In the genomic region with DNA sequence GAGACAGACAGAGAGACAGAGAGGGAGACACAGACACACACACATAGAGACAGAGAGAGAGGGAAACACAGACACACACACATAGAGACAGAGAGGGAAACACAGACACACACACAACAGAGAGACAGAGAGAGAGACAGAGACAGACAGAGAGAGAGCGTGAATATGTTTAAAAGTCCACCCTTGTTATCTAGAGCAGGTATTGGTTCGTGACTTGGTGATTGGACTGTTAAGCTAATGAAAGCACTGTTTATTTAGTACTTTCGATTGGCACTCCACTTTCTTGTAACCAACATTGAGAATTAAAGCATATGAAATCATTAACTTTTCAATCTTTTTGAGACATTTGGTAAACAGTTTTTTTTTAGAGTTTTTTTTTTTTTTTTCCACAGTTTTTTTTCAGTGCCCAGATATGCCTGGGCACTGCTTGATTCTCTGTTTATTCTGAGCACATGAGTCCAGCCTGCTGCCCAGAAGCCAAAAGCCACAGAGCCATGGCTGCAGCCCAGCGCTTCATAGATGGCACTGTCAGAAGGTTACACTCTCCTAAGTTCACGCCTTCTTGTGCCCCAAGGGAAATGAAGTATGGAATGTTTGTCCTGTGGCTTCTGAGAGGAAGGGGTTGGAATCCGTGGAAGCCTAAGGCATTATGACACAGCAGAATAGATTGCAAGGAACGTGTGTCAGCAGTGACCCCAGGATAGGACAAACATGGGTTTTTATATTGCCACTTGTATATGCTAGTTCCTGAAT, we compare ENCODE assay signal across 8 mouse cellular contexts. TPM values are rescaled to one million over a fixed set of nuclear protein-coding genes. Genes with fewer than 3 reads are reported as not detected.
DNase-seq lines count a peak whose midpoint lies in the region; ATAC-seq and TF ChIP-seq lines count a peak whose summit lies in the region.

No protein-coding gene starts in this region.

- H3K4me1 ChIP-seq in testis, adult 2 months (ENCODE audit: control insufficient read depth, insufficient read depth, low read length), result peaks cover 8% of the 10 kb centered on the region
- peaks cover 24% of the 10 kb centered on the region for H3K4me1 ChIP-seq in heart, postnatal 0 days (ENCODE audit: control insufficient read depth, insufficient read depth)
- H3K4me1 ChIP-seq in forebrain, embryonic 13.5 days, result peaks cover 25% of the 10 kb centered on the region

- TF ChIP-seq POLR2A in testis, adult 2 months (IDR thresholded peaks at IDR 0.05; ENCODE audit: control insufficient read depth, low read depth, low read length), result peak; percentile 31; the same call in 1 of the 2 replicates

- no peak for TF ChIP-seq CTCF in testis, adult 2 months (IDR thresholded peaks at IDR 0.05; ENCODE audit: control insufficient read depth, insufficient read depth, insufficient replicate concordance, low read depth, low read length)
- no peak for TF ChIP-seq CTCF in heart, postnatal 0 days (IDR thresholded peaks at IDR 0.05; ENCODE audit: low read depth)

- no peak overlapping the region for H3K4me2 ChIP-seq in heart, postnatal 0 days (ENCODE audit: low read depth, low read length)
- no peak overlapping the region for H3K4me2 ChIP-seq in forebrain, embryonic 13.5 days

- no peak overlapping the region for H3K9ac ChIP-seq in heart, postnatal 0 days (replicated peaks; ENCODE audit: low read depth, low read length)
- no peak overlapping the region for H3K9ac ChIP-seq in forebrain, embryonic 13.5 days

- peak overlapping the region; percentile 67 for H3K4me3 ChIP-seq in testis, adult 2 months (ENCODE audit: control insufficient read depth, low read depth, low read length)
- no peak overlapping the region for H3K4me3 ChIP-seq in heart, postnatal 0 days (ENCODE audit: low read depth, low read length)
- H3K4me3 ChIP-seq in forebrain, embryonic 13.5 days, result no peak overlapping the region

- H3K36me3 ChIP-seq in testis, adult 2 months (ENCODE audit: control insufficient read depth, insufficient read depth, low read length), result no peaks in the 10 kb centered on the region; the same call in 1 of the 2 replicates
- peaks cover 28% of the 10 kb centered on the region for H3K36me3 ChIP-seq in heart, postnatal 0 days (replicated peaks; ENCODE audit: control insufficient read depth, insufficient read depth, low read length)
- H3K36me3 ChIP-seq in forebrain, embryonic 13.5 days (ENCODE audit: poor library complexity, severe bottlenecking), result peaks cover 32% of the 10 kb centered on the region

- H3K9me3 ChIP-seq in heart, postnatal 0 days (replicated peaks; ENCODE audit: control insufficient read depth, low read length), result no peaks in the 10 kb centered on the region
- no peaks in the 10 kb centered on the region for H3K9me3 ChIP-seq in forebrain, embryonic 13.5 days (replicated peaks)

- 0 out of 2 replicates have a peak, but pooled peaks have one; percentile 4 for ATAC-seq in heart, postnatal 0 days (ENCODE audit: insufficient read depth, low read depth)
- ATAC-seq in forebrain, embryonic 13.5 days, result no peak

- 36% methylated on average over 7 of the region's 7 CpGs for WGBS in heart, postnatal 0 days
- WGBS in forebrain, embryonic 13.5 days, result 81% methylated on average over 7 of the region's 7 CpGs

- H3K27ac ChIP-seq in testis, adult 2 months (ENCODE audit: control insufficient read depth, insufficient read depth, low read depth, low read length), result peak overlapping the region; percentile 62
- H3K27ac ChIP-seq in heart, postnatal 0 days (ENCODE audit: low read depth), result no peak overlapping the region
- H3K27ac ChIP-seq in forebrain, embryonic 13.5 days, result no peak overlapping the region

- no peak for TF ChIP-seq EP300 in heart, postnatal 0 days (IDR thresholded peaks at IDR 0.05; ENCODE audit: low read depth)

- no peaks in the 10 kb centered on the region for H3K27me3 ChIP-seq in testis, adult 2 months (ENCODE audit: control insufficient read depth, insufficient read depth, low read length)
- no peaks in the 10 kb centered on the region for H3K27me3 ChIP-seq in heart, postnatal 0 days (ENCODE audit: control insufficient read depth, insufficient read depth, low read length)
- H3K27me3 ChIP-seq in forebrain, embryonic 13.5 days, result no peaks in the 10 kb centered on the region

- DNase-seq in cerebellum, adult 9-11 months, result peak; percentile 20
- no peak for DNase-seq in cerebellum, postnatal 4 days (ENCODE audit: low spot score in 2 of 2)
- DNase-seq in testis, postnatal 14 days (ENCODE audit: low spot score), result no peak
- peak; percentile 40 for DNase-seq in heart, postnatal 0 days (ENCODE audit: low spot score)
- no peak for DNase-seq in frontal cortex, postnatal 14 days (ENCODE audit: low spot score in 2 of 2)
- no peak for DNase-seq in natural killer cell, adult 2 months (ENCODE audit: low spot score in 2 of 2)

RNA-seq across cellular contexts. Expression of gene Spg20, which starts 2.6 kb away (rescaled TPM):
- polyA plus RNA-seq in testis, adult 2 months (2012; rRNA removed), result 11.1 and 12.9 TPM in 2 replicates
- 20.7 and 22.0 TPM in 2 replicates for total RNA-seq in heart, postnatal 0 days (2014; rRNA removed; ENCODE audit: low replicate concordance)
- 17.7 and 20.6 TPM in 2 replicates for polyA plus RNA-seq in heart, postnatal 0 days (2015; fragmentation: Nextera tagmentation; extraction: Ambion mirVana)
- 26.6 and 28.2 TPM in 2 replicates for polyA plus RNA-seq in forebrain, embryonic 13.5 days (2015; fragmentation: Nextera tagmentation; extraction: Ambion mirVana)

RNA-seq across cellular contexts. Expression of gene Ccdc169, which starts 22.6 kb away (rescaled TPM):
- 113 and 137 TPM in 2 replicates for polyA plus RNA-seq in testis, adult 2 months (2012; rRNA removed)
- not detected in 2 replicates for total RNA-seq in heart, postnatal 0 days (2014; rRNA removed; ENCODE audit: low replicate concordance)
- not detected in 2 replicates for polyA plus RNA-seq in heart, postnatal 0 days (2015; fragmentation: Nextera tagmentation; extraction: Ambion mirVana)
- polyA plus RNA-seq in forebrain, embryonic 13.5 days (2015; fragmentation: Nextera tagmentation; extraction: Ambion mirVana), result 0.06 and 0.26 TPM in 2 replicates

RNA-seq across cellular contexts. Expression of gene Ccna1, which starts 59.2 kb away (rescaled TPM):
- 144 and 152 TPM in 2 replicates for polyA plus RNA-seq in testis, adult 2 months (2012; rRNA removed)
- total RNA-seq in heart, postnatal 0 days (2014; rRNA removed; ENCODE audit: low replicate concordance), result 0.08 and 1.3 TPM in 2 replicates
- polyA plus RNA-seq in heart, postnatal 0 days (2015; fragmentation: Nextera tagmentation; extraction: Ambion mirVana), result 0.15 and 0.29 TPM in 2 replicates
- polyA plus RNA-seq in forebrain, embryonic 13.5 days (2015; fragmentation: Nextera tagmentation; extraction: Ambion mirVana), result 2.7 and 4.9 TPM in 2 replicates

Comparison
In these comparisons a context has a peak if more than half of its experiments do, and no peak if none do; other contexts are left out.
1. DNase-seq: peak in cerebellum, adult 9-11 months (single experiment) and heart, postnatal 0 days (single experiment); none in cerebellum, postnatal 4 days (0 of 2), testis, postnatal 14 days (single experiment), frontal cortex, postnatal 14 days (0 of 2) and natural killer cell, adult 2 months (0 of 2).
2. RNA of gene Ccdc169, which starts 22.6 kb away (polyA plus RNA-seq): 113 to 137 TPM in testis, adult 2 months; 0.06 to 0.26 TPM in forebrain, embryonic 13.5 days and not detected in heart, postnatal 0 days; every median in the first group is over 10 times any median in the second.
3. RNA of gene Ccna1, which starts 59.2 kb away (polyA plus RNA-seq): 144 to 152 TPM in testis, adult 2 months; 2.7 to 4.9 TPM in forebrain, embryonic 13.5 days and 0.15 to 0.29 TPM in heart, postnatal 0 days; every median in the first group is over 10 times any median in the second.